ENCODE assay signal across 9 mouse cellular contexts in the genomic region with DNA sequence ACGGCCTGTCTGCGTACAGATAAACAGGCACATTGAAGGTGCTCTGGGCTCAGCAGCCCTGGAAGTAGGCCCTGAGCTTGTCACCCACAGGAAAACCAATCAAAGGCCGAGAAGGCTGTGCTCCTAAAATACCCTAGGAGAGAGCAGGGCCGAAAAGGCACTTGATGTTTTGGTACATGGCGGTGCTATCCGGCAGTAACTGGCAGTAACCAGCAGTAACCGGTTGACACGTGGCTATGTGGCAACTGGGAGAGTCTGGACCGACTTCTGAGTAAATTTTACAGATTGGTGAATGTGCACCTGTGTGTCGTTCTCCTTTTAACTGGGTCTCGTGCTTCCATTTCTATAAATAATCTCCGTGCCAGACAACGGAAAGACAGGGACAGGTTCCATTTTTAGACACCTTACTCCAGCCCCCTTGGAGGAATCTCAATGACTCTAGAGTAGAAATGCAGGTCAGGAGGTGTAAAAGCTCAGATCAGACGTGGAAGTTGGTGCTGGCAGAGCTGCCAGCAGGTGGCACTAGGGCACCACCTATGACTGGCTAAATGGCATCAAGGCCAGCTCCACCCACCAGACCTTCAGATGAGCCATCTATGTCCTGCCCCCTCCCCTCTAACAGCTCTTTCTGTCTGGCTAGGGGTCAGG.
DNase-seq lines count a peak whose midpoint lies in the region; ATAC-seq and TF ChIP-seq lines count a peak whose summit lies in the region.
"Had no signal": no experiment of that assay in that cellular context is flagged by ENCODE, and none has a peak within 500 bp of the region (broad histone marks: within the 10 kb centered on the region; RNA-seq: fewer than 3 reads in every experiment).

No protein-coding gene starts in this region.

- intact Hi-C loops in heart, adult 2 months (cut with DNase I): loop anchor here (10.0 kb wide), 1 partner anchor 400 kb away; a partner anchor contains a TSS

- WGBS in heart, adult 2 months: 35% methylated on average over 14 of the region's 14 CpGs

- no peak overlapping the region for H3K4me3 ChIP-seq in ES-E14 (ENCODE audit: insufficient read depth in 1 of 2, low read depth in 1 of 2, low read length in 2 of 2, poor library complexity in 1 of 2, severe bottlenecking in 1 of 2)
- H3K4me3 ChIP-seq in heart, adult 2 months: no peak overlapping the region
- H3K4me3 ChIP-seq: limb, embryonic 15.5 days had no signal

- H3K79me2 ChIP-seq in heart, adult 2 months (replicated peaks; ENCODE audit: control insufficient read depth, insufficient read depth, low read length): no peaks in the 10 kb centered on the region

- no peaks in the 10 kb centered on the region for H3K27me3 ChIP-seq in heart, adult 2 months (ENCODE audit: control insufficient read depth, insufficient read depth, low read length)
- H3K27me3 ChIP-seq: limb, embryonic 15.5 days had no signal

- H3K9ac ChIP-seq in ES-E14 (ENCODE audit: insufficient read depth, low read depth, low read length, poor library complexity, severe bottlenecking): 0 out of 2 replicates have a peak overlapping the region, but pooled peaks have one; percentile 10
- H3K9ac ChIP-seq in heart, adult 2 months (ENCODE audit: low read depth, low read length): no peak overlapping the region
- H3K9ac ChIP-seq: limb, embryonic 15.5 days had no signal

- peak; percentile 65 for TF ChIP-seq EP300 in heart, adult 2 months (IDR thresholded peaks at IDR 0.05; ENCODE audit: insufficient read depth, low read depth, low read length)

- no peak for ATAC-seq in inflammation-experienced regulatory T-cells, adult 6 months

- 0 out of 2 replicates have a peak, but pooled peaks have one; percentile 41 for TF ChIP-seq POLR2A in heart, adult 2 months (IDR thresholded peaks at IDR 0.05; ENCODE audit: insufficient read depth, low read depth, low read length)

- H3K27ac ChIP-seq in ES-E14 (ENCODE audit: insufficient read depth, low read depth, low read length, poor library complexity, severe bottlenecking): no peak overlapping the region
- peak overlapping the region; percentile 83 for H3K27ac ChIP-seq in heart, adult 2 months
- H3K27ac ChIP-seq: limb, embryonic 15.5 days had no signal

- no peaks in the 10 kb centered on the region for H3K9me3 ChIP-seq in ES-E14 (ENCODE audit: control insufficient read depth, insufficient read depth, low read depth, low read length)
- H3K9me3 ChIP-seq: limb, embryonic 15.5 days had no signal

- H3K36me3 ChIP-seq in ES-E14 (ENCODE audit: control insufficient read depth, insufficient read depth, low read length, poor library complexity, severe bottlenecking): no peaks in the 10 kb centered on the region
- no peaks in the 10 kb centered on the region for H3K36me3 ChIP-seq in heart, adult 2 months (ENCODE audit: control insufficient read depth, insufficient read depth, low read length)
- H3K36me3 ChIP-seq: limb, embryonic 15.5 days had no signal

- DNase-seq in ES-E14 (ENCODE audit: low read depth, low spot score): peak; percentile 83
- peak; percentile 83 for DNase-seq in adrenal gland, postnatal 10 days
- peak; percentile 54 for DNase-seq in embryo, embryonic 11.5 days (ENCODE audit: low read depth, low spot score)
- peak; percentile 74 to 76 for DNase-seq in heart, adult 2 months
- DNase-seq in kidney, adult 8-10 months: peak; percentile 75 to 79
- peak; percentile 78 for DNase-seq in lung, postnatal 10 days
- DNase-seq in right cerebral cortex, adult 2 months (ENCODE audit: low spot score in 2 of 2): peak; percentile 67 to 75

- in situ Hi-C loops in ES-E14 (cut with MboI; ENCODE audit: low sequenced_read_pairs in 2 of 2, unreplicated experiment in 2 of 2): loop anchor here in 1 of 2 experiments (25.0 kb wide), 1 partner anchor 252 kb away; no protein-coding TSS in a partner anchor

- TF ChIP-seq CTCF in heart, adult 2 months (IDR thresholded peaks at IDR 0.05): peak; percentile 86

- peaks cover 0 to 2% of the 10 kb centered on the region in 2 experiments; a peak in 1 of 4 replicates for H3K4me1 ChIP-seq in ES-E14 (ENCODE audit: control insufficient read depth in 2 of 2, insufficient read depth in 2 of 2, low read length in 2 of 2, poor library complexity in 1 of 2)
- peaks cover 1% of the 10 kb centered on the region; the same call in 1 of the 2 replicates for H3K4me1 ChIP-seq in heart, adult 2 months (ENCODE audit: control insufficient read depth, insufficient read depth, low read length)
- H3K4me1 ChIP-seq: limb, embryonic 15.5 days had no signal

TF ChIP-seq in ES-E14, 5 proteins besides CTCF, POLR2A, EP300 and RAD21:
- TF ChIP-seq HCFC1 (IDR thresholded peaks at IDR 0.05; ENCODE audit: borderline replicate concordance, insufficient read depth, low read length) (no peak), ZC3H11A (IDR thresholded peaks at IDR 0.05; ENCODE audit: borderline replicate concordance, low read depth, low read length) (peak; percentile 99), ZNF384 (IDR thresholded peaks at IDR 0.05; ENCODE audit: low read depth, low read length) (no peak), MAFK (IDR thresholded peaks at IDR 0.05; ENCODE audit: insufficient read depth, low read depth, low read length) (no peak), CHD2 (IDR thresholded peaks at IDR 0.05; ENCODE audit: low read depth, low read length) (no peak)
TF ChIP-seq in ES-E14: peak in this region for 1.
